Mouse (Mus musculus): ENCODE measurements around the gene Klhl2.

The Klhl2 gene

GRCm38 (mm10) chr8:64692651-64693201 lies 157.1 kb downstream of the Klhl2 start, which contains the start of gene Cpe:
TSS of gene Cpe (minus strand) at chr8:64693054.
- no peak for DNase-seq (ENCODE audit: low read depth, low spot score)

DNA sequence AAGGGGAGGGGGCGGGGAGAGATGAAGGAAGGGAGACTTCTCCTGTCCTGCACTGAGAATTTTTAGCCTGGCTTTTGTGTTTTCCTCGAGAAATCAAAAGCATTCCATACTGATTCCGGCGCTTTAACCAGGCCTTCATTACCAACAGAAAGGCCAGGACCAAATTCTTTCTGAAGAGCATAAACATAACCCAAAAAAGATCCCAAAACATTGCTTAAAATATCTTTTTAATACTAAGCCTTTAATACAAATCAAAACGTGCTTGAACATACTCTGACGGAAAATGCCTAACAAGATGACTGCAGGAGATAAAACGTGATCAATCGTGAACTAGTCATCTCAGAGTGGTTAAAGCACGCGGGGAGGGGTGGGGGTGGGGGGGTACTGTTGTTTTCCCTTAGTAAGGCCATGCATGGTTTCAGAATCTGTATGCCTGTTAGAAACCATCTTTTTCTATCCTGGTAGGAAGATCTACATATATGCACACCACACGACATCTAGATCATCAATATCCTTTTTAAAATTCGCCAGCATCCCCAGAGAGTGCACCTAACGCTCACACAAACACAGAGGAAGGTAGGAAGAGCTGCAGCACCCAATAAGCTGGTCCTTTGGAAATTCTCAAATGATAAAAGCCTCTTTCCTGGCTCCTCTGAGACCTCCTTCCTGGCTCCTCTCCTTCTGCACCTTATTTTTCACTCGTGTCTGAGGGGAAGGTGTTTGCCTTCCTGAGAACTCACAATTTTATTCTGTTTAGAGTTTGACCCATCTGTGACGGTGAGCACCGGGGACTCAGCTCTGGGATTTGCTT lies 158.0 kb downstream of the Klhl2 start:
- DNase-seq (ENCODE audit: low read depth, low spot score), result no peak

GRCm38 (mm10) chr8:64690845-64691244 lies 159.0 kb downstream of the Klhl2 start:
- no peak for DNase-seq (ENCODE audit: low read depth, low spot score)

DNA sequence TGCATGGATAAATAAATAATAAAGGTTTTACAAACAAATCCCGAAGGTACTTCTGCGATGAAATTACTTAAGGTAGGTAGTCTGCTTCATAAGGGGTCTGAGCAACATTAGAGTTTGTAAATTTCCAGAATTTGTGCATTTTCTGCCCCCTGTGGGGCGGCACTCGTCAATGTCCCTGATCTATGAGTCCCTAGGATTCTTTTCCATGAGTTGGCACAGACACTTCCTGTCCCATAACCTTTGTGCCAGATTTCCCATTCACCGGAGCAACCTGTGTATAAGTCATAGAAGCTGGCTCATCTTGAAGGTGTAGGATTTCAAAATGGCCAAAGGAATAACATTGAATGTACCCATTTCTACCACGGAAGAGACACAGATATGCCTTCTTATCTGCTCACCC lies 159.5 kb downstream of the Klhl2 start:
- no peak for DNase-seq (ENCODE audit: low read depth, low spot score)

Data from c-Kit-negative CD71-positive TER-119-positive erythroid progenitor cells, embryonic 14.5 days (primary cell).